Mouse (Mus musculus) frontal cortex, postnatal 10 days (tissue): ENCODE results near the gene Nsd1.
A peak's percentile ranks its signal among the peaks of the same experiment; 100 is the strongest.
"Not testable (repeated sequence)": the region's sequence is repeated elsewhere in the genome, so short reads cannot be mapped to it uniquely, and the experiment has no call there.

Source experiments
- DNase-seq, 2 experiments: peaks; one replicate each; pipeline ENCODE4 v3.0.0; 2022; ENCODE audit warnings: low spot score in 2 of 2, mixed read lengths in 1 of 2

Nsd1 gene

DNA sequence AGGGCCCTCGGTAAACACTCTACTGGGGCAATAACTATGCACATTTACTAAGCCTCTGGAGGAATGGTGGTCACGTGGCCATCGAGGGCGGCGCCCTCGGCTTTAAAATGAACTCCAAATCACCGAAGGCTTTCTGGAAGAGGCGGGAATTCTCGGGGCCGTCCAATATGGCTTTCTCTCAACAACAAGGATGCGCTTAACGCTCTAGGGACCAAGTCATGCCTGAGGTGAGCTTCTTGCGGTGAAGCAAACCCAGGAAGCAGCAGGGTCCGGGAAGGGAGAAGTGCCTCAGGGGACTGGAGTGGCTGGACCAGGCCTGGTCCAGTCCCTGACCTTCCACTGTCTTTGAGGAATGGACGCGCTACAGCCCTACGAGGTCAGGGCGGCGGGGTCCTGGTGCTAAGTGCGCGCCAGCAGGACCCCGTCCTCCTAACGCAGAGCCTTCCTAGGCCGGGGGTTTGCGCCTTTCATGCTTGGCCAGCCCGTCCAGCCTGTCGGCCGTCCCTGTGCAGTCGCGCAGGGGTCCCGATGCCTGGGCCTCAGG is at the start of gene Nsd1:
Nsd1 (plus strand) TSS at position 134 of the 544 bp plus-strand sequence.
- peak in 1 of 2 experiments; percentile 52 for DNase-seq

DNA sequence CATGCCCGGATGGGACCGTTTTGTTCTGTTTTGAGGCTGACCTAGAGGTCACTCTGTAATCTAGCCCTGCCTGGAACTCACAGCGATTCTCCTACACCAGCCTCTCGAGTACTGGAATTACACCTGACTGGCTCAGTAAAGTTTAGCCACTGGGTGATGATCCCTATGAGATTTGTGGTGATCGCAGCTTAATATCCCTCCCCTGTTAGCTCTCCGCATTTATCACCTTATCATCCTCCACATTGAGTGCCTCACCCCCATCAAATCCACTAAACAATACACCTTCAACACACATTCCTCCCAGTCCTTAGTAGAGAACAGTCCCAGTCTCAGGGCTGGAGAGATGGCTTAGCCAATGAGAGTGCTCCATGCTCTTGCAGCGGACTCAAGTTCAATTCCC is 47.2 kb upstream of the Nsd1 start:
- DNase-seq = no peak

DNA sequence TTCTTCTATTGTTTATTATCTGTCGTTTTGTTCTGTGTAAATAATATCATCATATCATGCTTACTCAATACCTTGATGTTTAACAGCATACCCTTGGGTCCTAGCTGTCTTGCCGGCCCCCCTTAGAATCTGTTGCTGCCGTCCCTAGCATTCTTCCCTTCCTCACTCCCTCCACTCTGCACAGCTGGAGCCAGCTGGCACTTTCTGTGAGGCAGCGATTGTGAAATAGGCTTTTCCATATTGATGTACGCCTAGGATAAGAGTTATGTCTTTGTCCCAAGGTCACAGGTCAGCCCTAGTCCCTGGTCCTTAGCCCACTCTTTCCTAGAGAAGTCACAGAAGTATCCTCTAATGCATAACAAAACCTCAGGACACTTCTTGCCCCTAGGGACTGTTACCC is 46.0 kb upstream of the Nsd1 start:
- DNase-seq = no peak

DNA sequence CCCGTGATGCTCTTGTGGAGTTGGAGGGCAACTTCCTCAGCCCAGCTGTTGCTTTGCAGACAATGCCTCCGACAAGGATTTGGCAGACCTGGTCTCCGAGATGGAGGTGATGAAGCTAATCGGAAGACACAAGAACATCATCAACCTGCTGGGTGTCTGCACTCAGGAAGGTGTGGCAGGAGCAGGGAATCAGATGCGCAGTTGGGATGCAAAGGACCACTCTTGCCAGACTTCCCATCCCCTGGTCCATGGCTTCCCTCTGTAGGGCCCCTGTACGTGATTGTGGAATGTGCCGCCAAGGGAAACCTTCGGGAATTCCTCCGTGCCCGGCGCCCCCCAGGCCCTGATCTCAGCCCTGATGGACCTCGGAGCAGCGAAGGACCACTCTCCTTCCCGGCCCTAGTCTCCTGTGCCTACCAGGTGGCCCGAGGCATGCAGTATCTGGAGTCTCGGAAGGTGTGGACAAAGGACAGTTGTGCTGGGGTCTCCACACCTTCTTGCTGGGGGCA is 43.7 kb upstream of the Nsd1 start:
- no peak for DNase-seq

DNA sequence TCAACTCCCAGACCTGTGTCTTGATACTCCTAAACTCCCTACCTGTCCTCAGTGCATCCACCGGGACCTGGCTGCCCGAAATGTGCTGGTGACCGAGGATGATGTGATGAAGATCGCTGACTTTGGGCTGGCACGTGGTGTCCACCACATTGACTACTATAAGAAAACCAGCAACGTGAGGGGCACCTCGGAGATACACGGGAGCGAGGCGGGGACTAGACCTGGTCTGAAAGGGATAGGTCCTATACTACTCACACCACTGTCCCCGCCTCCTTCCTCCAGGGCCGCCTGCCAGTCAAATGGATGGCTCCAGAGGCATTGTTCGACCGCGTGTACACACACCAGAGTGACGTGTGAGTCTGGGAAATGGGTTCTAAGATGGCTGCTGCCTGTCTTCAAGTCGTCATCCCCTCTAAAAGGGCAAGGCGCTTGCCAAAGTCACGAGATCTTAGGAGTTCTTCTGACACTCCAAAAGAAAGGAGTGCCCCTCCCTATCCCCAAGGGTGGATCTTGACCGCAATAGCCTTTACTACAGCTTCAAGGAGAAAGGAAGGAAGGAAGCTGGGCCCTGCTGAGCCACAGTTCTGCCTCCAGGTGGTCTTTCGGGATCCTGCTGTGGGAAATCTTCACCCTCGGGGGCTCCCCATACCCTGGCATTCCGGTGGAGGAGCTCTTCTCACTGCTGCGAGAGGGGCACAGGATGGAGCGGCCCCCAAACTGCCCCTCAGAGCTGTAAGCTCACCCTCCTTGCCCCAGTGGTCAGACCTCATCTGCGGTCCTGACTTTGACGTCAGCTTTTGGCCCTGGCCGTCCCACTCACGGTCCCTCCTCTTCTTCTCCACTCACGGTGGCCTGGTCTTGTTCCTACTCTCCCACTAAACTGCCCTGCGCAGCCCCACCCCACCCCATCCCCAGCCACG is 42.5 kb upstream of the Nsd1 start:
- no peak for DNase-seq

DNA sequence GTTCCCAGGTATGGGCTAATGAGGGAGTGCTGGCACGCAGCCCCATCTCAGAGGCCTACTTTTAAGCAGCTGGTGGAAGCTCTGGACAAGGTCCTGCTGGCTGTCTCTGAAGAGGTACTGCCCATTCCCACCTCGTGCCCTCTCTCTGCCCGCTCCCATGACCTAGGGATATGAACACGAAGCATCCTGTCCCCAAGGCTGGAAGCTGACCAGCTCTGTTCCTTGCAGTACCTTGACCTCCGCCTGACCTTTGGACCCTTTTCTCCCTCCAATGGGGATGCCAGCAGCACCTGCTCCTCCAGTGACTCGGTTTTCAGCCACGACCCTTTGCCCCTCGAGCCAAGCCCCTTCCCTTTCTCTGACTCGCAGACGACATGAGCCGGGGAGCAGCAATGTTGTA is 41.8 kb upstream of the Nsd1 start:
- DNase-seq = no peak

DNA sequence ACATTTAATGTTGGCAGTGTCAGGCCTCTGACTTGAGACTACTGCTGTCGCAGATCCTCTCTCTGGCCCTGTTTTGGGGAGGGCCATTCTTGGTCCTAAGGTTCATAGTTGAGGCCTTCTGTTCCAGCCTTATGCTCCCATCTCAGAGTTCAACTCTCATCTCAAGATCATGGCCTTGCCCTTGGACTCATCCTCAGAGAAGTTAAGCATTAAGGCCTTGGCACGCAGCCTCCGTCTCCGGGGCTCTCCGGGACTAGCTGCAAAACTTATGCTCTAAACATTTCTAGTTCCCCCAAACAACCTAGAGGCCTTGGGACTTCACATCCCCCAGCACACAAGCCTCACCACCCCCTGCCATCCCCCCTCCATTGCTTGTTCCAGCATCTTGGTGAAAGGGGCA is 41.3 kb upstream of the Nsd1 start:
- no peak for DNase-seq

DNA sequence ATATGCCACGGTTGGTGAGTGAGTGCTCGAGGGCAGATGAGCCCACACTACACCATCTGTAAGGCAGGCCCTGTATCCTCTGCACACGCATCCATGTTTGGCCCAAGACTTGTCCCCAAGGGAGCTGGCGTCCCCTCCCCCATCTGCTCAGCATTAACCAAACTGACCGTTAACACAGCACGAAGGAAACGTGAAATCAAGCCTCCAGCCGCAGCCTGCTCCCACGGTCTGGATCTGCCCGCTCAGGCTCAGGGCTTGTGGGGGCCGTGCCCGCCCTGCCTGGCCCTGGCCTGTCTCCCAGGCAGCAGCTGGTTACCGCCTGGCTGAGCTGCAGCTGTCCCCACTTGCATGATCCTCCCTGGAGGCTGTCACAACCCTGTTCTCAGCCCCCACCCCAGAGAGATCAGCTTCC is 40.6 kb upstream of the Nsd1 start:
- DNase-seq = peak; percentile 31 to 53

DNA sequence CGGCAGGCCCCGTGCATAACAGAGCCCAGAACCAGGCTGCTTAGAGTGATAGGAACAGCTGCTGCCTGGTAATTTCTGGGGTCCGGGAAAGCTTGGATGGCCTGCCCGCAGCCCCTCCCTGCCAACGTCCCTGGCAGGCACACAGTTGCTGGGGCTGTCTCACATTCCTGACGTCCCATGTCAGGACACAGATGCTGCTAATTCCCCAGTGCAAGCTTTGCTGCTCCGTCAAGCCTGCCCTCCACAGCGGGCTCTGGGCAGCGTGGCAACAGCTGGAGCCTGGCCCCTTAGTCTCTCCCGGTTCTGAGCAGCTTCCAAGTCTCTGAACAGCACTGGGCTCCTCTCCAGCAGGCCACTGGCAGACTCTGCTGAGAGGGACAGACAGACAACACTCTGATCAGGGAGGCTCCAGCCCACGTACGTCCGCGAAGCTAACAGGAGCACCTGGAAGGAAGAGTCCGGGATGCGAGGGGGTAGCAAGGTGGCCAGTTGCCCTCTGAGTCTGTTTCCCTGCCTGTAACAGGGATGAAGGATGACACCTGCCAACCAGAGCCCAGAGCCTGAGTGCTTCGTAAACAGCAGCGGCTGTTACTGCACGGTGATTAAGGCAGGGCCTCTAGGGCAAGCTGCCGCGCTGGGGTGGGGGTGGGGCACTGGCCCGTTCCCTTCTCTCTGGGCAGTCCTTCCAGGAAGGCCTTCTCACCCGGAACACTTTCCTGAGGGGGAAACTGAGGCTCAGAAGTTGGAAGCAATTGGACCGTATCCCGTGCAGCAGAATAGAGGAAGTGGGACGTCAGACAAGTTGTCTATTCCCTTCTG is 37.9 kb upstream of the Nsd1 start:
- DNase-seq = peak; percentile 48 to 50

DNA sequence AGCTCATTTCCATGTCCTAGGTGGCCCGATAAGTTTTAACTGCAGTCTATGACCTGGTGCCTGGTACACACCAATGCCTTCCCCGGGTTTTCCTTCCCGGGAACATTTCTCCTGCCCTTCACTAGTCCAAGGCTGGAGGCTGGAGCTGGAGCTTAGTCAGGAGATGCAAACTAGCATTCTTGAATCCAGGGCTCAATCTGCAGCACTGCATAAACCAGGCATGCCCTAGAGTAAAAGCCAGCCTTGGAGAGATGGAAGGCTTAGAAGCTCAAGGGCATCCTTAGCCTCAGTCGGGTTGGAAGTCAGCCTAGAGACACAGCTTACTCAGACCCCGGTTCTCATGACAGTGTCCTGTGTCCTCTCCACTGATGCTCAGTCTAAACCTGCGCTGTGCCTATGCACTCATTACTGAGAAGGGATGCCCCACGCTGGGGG is 37.2 kb upstream of the Nsd1 start:
- no peak for DNase-seq

DNA sequence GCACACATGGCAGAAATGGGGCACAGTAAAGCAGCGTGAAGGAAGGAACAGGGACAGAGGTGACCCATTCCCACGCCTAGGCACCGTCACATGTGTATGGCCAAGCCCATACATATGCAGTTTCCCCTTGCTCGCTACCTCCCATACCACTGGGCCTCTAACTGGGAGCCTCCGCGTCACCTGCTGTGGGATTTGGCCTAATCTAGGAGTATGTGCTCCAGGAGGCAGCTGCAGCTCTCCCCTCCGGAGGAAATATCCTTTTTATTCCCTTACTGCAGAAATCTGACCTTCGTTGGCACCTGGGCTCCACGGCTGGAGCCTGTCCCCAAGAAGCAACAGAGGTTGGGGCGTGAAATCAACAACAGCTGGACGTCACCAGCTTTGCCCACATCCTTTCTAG is 35.2 kb upstream of the Nsd1 start:
- DNase-seq = no peak

DNA sequence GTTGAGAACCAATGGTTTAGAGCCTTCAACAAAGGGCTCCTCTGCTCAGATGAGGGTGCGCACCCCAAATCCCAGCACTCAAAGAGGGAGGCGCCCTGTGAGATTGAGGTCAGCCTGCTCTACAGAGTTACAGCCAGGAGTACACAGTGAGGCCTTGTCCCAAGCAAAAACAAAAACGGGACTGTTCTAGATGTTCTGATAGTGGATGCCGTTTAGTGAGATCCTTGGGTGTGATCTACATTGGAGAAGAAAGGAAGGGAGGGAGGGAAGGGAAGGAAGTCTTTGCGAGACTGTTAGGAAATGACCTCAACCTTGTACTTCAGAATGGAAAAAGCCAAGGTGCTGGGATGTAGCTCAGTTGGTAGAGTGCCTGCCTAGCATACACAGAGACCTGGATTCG is 33.3 kb upstream of the Nsd1 start:
- DNase-seq = no peak

DNA sequence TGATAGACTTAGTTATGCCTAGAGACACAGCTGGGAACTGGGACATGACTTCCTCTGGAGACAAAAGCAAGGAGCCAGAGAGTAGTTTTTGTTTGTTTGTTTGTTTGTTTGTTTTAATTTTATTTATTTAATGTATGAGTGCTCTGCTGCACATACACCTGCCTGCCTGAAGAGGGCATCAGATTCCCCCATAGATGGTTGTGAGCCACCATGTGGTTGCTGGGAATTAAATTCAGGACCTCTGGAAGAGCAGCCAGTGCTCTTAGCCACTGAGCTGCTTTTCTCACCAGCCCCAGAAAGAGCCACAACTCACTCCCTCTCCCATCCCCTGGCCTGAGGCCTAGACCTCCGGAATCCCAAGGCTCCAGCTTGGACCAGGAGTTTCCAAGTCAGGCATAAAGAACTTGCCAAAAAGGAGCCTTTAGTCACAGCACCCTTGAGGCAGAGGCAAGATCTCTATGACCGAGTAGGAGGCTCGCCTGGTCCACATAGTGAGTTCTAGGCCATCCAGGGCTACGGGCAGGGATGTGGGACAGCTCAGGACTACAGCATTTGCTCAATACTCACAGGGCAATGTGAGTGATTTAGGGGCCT is 31.6 kb upstream of the Nsd1 start:
- no peak for DNase-seq

DNA sequence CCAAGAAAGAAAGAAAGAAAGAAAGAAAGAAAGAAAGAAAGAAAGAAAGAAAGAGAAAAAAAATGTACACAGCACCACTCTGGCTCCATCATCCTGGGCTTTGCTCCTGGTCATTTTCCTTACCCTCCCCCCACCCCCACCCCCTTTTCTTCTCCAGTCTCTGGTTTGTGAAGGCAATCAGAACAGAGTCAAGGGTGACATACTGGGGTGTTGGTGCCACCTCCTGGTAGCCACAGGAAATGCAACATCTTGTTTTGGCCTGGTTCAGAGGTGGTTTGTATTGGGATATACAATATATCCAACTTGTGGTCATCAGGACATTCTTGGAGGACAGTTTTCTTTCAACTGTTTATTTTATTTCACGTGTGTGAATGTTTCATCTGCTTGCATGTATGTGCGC is 31.0 kb upstream of the Nsd1 start:
- DNase-seq = peak in 1 of 2 experiments; percentile 67

DNA sequence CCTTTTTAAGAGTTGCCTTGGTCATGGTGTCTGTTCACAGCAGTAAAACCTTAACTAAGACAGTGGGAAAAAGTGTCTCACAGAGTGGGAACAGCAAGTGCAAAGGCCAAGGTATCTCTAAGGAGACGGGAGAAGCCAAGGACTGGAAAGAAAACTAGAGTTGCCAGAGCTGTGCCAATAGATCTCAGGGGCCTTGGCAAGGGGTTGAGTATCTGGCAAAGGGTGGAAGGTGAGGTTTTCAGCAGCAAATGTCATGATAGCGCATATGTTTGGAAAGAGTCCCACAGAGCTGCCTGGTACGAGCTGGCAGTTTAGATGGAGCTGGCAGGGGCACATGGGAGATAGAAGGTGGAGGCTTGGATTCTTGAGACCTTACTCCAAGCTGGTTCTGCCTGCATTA is 30.0 kb upstream of the Nsd1 start:
- DNase-seq = no peak

DNA sequence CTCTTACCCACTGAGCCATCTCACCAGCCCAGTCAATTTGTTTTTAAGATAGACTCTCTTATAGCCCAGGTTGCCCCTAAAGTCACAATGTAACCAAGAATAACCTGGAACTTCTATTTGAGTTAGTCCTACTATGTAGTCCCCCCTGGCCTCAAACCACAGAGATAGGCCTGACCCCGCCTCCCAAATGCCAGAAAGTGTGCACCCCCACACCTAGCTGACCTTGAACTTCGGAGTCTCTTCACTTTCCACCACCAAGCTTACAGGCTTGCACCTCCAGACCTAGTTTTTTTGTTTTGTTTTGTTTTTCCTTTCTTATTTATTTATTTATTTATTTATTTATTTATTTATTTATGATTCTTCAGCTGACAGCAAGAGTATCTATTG is 27.8 kb upstream of the Nsd1 start:
- no peak for DNase-seq

DNA sequence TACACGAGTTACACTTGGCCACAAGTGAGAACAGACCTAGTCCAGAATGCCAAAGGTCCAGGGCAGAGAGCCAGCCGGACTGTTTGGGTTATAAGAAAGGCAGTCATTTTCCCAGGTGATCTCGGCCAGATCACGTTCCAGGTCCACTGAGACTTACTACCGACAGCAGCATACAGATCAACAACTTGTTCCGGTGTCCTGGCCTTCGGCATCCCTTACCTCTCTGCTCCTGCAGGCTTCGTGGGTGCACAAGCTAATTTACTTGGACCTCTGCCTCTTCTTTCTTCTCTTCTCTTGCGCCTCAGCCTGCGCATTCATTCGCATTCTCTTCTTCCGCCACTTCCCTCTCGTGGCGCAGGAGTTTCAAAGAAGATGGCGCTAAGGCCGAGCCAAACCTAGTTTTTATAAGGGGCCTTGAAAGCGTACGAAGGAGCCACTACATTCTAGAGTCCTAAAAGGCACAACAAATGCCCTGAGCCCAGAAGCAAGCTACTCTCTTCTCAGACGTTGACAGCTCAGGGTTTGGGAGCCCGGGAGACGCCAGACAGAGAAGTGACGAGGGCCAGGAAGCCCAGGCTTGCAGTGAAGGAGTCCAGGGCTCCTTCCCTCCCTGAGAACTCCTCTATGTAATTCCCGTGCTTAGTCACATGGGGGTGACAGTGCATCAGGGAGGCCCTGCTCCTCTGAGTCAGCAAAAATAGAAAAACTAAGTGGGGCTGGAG is 27.2 kb upstream of the Nsd1 start:
- DNase-seq = peak; percentile 51 to 59

DNA sequence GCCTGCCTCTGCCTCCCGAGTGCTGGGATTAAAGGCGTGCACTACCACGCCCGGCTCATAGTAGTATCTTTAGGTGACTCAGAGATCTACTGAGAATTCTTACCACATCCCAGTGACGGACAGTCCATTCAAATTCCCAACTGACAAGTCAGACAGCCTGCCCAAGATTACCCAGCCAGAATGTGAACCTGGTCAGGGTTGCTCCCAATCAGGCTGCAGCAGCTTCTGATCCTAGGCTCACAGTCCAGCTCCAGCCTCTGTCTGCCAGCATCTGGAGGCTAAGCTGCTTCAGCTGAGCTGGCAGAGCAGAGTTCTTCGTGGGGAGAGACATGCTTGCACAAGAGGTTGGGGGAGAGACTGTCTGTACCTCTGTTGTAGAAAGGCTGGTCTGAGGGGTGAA is 26.2 kb upstream of the Nsd1 start:
- DNase-seq = no peak

DNA sequence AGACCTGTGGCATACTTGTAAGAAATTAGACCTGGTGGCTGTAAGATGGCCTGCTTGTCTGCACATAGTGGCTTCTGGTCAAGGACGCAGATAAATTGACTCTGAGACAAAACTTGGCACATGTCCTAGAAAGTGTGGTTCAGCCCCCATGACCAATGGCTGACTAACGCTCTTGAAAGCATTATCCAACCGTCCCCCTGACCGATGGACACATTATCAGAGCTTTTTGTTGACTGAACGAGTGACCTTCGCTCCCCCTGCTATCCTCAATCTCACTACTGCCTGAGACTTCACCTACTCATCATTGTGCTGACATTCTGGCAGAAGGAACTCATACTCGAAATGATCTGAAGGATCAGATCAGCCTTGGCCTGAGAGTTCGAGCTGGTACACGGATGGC is 22.5 kb upstream of the Nsd1 start:
- DNase-seq = not testable (repeated sequence)

DNA sequence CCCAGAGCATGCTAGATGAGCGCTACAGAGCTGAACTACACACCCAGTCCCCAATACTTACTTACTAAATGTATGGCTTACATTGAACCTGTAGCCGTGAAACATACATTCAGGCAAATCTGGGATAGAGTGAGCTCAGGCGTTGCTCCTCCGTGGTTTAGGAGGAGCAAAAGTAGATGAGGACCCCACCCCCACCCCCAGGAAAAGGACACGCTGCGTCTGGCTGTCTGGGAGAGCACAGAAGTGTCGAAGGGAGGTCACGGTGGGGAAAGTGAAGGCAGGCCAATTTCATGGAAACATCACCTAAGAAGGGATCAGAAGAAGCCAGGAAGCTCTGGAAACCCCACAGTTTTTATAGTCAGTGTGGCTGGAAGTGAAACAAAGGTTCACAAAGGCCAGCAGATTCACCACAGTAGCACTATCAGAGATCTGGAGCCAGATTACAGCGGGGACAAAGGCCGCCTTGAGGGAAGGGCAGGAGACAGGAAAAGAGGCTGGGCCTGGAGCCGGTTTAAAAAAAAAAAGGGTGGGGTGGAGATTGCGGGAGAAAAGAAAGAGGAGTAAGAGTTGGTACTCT is 20.0 kb upstream of the Nsd1 start:
- DNase-seq = no peak
